Mouse (Mus musculus) adrenal gland, postnatal 36 days (tissue): ENCODE data around the gene Eif5a. TPM values are rescaled to one million over a fixed set of nuclear protein-coding genes. Genes with fewer than 3 reads are reported as not detected.

Experiments
- DNase-seq, 2 experiments: peaks; one replicate each; pipeline ENCODE4 v3.0.0; 2021; ENCODE audit warnings: mixed read lengths in 1 of 2
- total RNA-seq, 2 experiments: library from RNA; stranded (reverse); gene quantifications; 2 replicates each; pipeline ENCODE4 v1.2.3; 2021

The Eif5a gene
- total RNA-seq, 2 experiments from 2014 or later = 619 to 640 TPM

GRCm38 (mm10) chr11:69904311-69904710 is 17.4 kb downstream of the Eif5a start:
- DNase-seq = no peak

- no peak for DNase-seq
These were observed 18.8 kb downstream of the Eif5a start for GRCm38 (mm10) chr11:69902972-69903371.

GRCm38 (mm10) chr11:69901993-69902392 is 19.8 kb downstream of the Eif5a start:
- DNase-seq = no peak

- DNase-seq = peak; percentile 95
These were observed 20.3 kb downstream of the Eif5a start for GRCm38 (mm10) chr11:69901406-69901846.

GRCm38 (mm10) chr11:69900471-69901405 is 21.0 kb downstream of the Eif5a start, which contains the start of the genes 2810408A11Rik and Neurl4:
Gene 2810408A11Rik, minus strand, starts transcription at chr11:69900987.
Gene Neurl4, plus strand, starts transcription at chr11:69901072.
- peak; percentile 90 to 91 for DNase-seq

- no peak for DNase-seq
These were observed 21.9 kb downstream of the Eif5a start for GRCm38 (mm10) chr11:69899870-69900269.

GRCm38 (mm10) chr11:69895291-69895690 is 26.5 kb downstream of the Eif5a start, which contains the start of gene Acap1:
Gene Acap1, minus strand, starts transcription at chr11:69895539.
- DNase-seq = no peak

GRCm38 (mm10) chr11:69894671-69895070 is 27.1 kb downstream of the Eif5a start:
- no peak for DNase-seq

GRCm38 (mm10) chr11:69891482-69891881 is 30.3 kb downstream of the Eif5a start:
- DNase-seq = no peak

- DNase-seq = no peak
These were observed 34.7 kb downstream of the Eif5a start for GRCm38 (mm10) chr11:69886907-69887635.

GRCm38 (mm10) chr11:69884663-69885062 is 37.1 kb downstream of the Eif5a start:
- no peak for DNase-seq

GRCm38 (mm10) chr11:69884240-69884639 is 37.5 kb downstream of the Eif5a start:
- no peak for DNase-seq

- DNase-seq = no peak
These were observed 38.1 kb downstream of the Eif5a start for GRCm38 (mm10) chr11:69883527-69884151.

GRCm38 (mm10) chr11:69883066-69883465 is 38.7 kb downstream of the Eif5a start:
- no peak for DNase-seq

GRCm38 (mm10) chr11:69881787-69882670 is 39.7 kb downstream of the Eif5a start:
- no peak for DNase-seq

GRCm38 (mm10) chr11:69880853-69881603 is 40.7 kb downstream of the Eif5a start, which contains the start of gene Kctd11:
Gene Kctd11, minus strand, starts transcription at chr11:69881406.
- DNase-seq = peak; percentile 96

GRCm38 (mm10) chr11:69880506-69880852 is 41.3 kb downstream of the Eif5a start:
- DNase-seq = peak; percentile 70 to 79

- DNase-seq = no peak
These were observed 42.0 kb downstream of the Eif5a start for GRCm38 (mm10) chr11:69879711-69880110.

- DNase-seq = no peak
These were observed 42.8 kb downstream of the Eif5a start for GRCm38 (mm10) chr11:69878952-69879351.

GRCm38 (mm10) chr11:69878399-69878798 is 43.4 kb downstream of the Eif5a start:
- no peak for DNase-seq
